Mouse (Mus musculus) adrenal gland, adult 18-20 months (tissue): ENCODE data around the gene Lpin2. TPM values are rescaled to one million over a fixed set of nuclear protein-coding genes. Genes with fewer than 3 reads are reported as not detected.

Experiments used
- DNase-seq, 2 experiments: peaks; one replicate each; pipeline ENCODE4 v3.0.0; 2021 to 2022; ENCODE audit warnings: low spot score in 2 of 2
- total RNA-seq, 2 experiments: library from RNA; stranded (reverse); gene quantifications; 1 replicate in 1 of 2; 2 replicates in 1 of 2; pipeline ENCODE4 v1.2.3; 2021

Lpin2 gene
- total RNA-seq, 2 experiments from 2014 or later: 34.4 to 40.1 TPM

- DNase-seq: no peak
Measured at GRCm38 (mm10) chr17:71199346-71199745, 17.0 kb downstream of the Lpin2 start.

GRCm38 (mm10) chr17:71202136-71202535 lies 19.8 kb downstream of the Lpin2 start:
- no peak for DNase-seq

- DNase-seq: no peak
Measured at GRCm38 (mm10) chr17:71203998-71204808, 21.8 kb downstream of the Lpin2 start.

DNA sequence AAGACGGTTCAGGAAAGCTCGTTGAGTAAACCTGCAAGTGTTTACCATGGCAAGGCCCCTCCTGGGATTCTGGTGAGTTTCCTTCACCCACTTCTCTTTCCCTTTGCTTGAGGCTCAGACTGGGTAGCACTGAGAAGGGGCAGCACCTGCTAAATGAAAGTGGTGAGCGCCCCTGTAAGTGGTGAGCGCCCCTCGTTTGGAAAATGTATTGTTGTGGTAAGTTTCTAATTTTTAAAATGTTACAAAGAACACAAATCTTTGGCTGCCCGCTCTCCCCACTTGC lies 22.4 kb downstream of the Lpin2 start:
- no peak for DNase-seq

- DNase-seq: no peak
Measured at GRCm38 (mm10) chr17:71206136-71206893, 24.0 kb downstream of the Lpin2 start.

GRCm38 (mm10) chr17:71207268-71207667 lies 24.9 kb downstream of the Lpin2 start:
- DNase-seq: no peak

- DNase-seq: no peak
Measured at GRCm38 (mm10) chr17:71208376-71208775, 26.0 kb downstream of the Lpin2 start.

- no peak for DNase-seq
Measured at GRCm38 (mm10) chr17:71208921-71209320, 26.6 kb downstream of the Lpin2 start.

DNA sequence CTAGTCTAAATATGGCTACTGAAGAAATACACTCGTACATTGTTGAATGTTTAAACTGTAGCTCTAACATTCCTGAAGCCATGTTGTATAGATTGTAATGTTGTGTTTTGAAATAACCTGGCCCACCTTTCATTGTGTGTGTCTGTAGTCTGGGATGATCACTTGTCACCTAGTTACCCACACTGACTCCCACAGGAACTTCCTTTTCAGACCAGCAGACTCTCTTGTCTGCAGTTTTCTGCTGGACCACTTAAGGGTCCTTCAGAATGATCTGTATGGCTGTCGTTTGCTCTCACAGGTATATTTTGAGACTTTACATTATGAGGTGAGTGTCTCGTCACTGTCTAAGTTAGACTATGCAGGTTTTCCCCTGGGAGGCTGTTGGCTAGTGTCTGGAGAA lies 27.6 kb downstream of the Lpin2 start:
- DNase-seq: no peak

DNA sequence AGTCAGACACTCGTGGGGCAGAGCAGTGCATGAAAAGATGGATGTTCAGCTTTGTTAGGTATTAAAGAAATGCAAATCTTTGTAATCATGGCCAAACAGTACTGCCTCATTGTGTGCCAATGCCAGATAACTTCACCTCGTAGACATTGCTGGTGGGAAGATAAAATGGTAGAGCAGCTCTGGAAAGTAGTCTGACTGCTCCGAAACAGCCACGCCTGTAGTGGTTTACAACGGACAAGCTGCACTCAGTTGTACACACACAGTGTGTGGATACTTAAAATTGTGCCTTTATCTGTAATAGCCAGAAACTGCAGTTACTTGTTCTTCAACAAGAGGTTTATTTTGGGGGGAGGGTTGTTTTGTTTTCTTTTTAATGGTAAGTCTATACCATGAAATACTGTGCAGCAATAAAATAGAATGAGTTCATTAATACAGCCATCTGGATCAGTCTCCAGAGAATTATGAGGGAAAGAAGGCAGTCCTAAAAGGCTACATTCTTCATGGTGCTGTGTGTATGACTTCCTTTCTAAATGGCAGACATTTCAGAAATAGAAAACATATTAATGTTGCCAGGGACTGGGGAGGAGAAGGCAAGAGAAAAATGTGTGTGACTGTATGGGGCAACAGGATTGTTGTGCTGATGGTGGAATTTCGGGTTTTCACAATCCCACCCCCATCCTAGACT lies 29.7 kb downstream of the Lpin2 start:
- no peak for DNase-seq

DNA sequence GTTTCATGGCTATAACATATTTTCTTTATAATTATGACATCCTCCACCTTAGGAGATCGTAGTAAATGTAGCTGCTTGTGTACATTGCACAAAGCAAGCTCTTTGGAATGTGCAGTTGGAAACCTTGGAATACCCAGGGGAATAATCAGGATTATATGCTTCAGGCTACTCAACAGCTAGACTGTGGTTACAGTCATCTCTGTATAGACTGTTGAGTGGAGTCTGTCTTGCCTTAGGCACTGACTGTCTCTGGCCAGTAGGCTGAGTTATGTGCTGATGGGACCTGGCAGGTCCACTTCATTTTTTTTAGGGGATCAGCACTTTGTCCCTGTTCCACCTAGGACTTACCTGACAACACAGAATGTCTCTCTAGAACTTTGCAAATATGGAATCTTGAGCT lies 31.3 kb downstream of the Lpin2 start:
- DNase-seq: no peak

- DNase-seq: no peak
Measured at GRCm38 (mm10) chr17:71214514-71215240, 32.3 kb downstream of the Lpin2 start.

- DNase-seq: no peak
Measured at GRCm38 (mm10) chr17:71215241-71215839, 33.0 kb downstream of the Lpin2 start.

- DNase-seq: no peak
Measured at GRCm38 (mm10) chr17:71216263-71216662, 33.9 kb downstream of the Lpin2 start.

- no peak for DNase-seq
Measured at GRCm38 (mm10) chr17:71217111-71217685, 34.8 kb downstream of the Lpin2 start.

DNA sequence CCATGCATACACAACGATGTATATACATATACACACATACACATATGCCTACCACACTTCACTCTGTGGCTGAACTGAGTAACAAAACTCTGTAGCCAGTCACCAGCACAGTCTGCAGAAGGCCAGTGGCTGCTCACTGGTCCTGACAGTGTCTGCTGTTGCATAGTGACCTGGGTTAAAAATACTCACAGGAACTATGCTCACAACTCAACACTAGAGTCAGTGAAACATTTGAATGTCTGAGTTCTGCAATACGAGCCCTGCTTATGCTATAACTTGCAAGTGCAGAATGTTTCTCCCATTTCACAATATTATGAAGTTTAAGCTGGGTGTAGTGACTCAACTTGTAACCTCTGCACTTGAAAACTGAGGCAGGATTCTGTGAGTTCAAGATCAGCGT lies 39.0 kb downstream of the Lpin2 start:
- no peak for DNase-seq

- DNase-seq: no peak
Measured at GRCm38 (mm10) chr17:71223676-71224075, 41.3 kb downstream of the Lpin2 start.

- DNase-seq: peak in 1 of 2 experiments; percentile 28
Measured at GRCm38 (mm10) chr17:71224521-71224920, 42.2 kb downstream of the Lpin2 start.

GRCm38 (mm10) chr17:71225091-71225490 lies 42.7 kb downstream of the Lpin2 start:
- DNase-seq: peak in 1 of 2 experiments; percentile 15

GRCm38 (mm10) chr17:71227128-71227895 lies 45.0 kb downstream of the Lpin2 start:
- DNase-seq: no peak
